In the genomic region with DNA sequence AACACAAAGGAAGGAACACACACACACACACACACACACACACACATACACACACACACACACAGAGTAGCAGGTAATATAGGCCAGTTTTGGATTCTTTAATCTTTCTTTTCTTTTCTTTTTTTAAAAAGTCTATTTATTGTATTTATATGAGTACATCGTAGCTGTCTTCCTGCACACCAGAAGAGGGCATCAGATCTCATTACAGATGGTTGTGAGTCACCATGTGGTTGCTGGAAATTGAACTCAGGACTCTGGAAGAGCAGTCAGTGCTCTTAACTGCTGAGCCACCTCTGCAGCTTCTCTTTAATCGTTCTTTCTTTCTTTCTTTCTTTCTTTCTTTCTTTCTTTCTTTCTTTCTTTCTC, we compare ENCODE assay signal across 7 mouse cellular contexts. TPM values are rescaled to one million over a fixed set of nuclear protein-coding genes. Genes with fewer than 3 reads are reported as not detected.
DNase-seq lines count a peak whose midpoint lies in the region; ATAC-seq and TF ChIP-seq lines count a peak whose summit lies in the region.
"Not testable (repeated sequence)": the region's sequence is repeated elsewhere in the genome, so short reads cannot be mapped to it uniquely, and the experiment has no call there.

No protein-coding gene starts in this region.

- peak overlapping the region; percentile 31 to 62; a peak in 3 of 4 replicates for H3K4me3 ChIP-seq in ES-E14 (ENCODE audit: insufficient read depth in 1 of 2, low read depth in 1 of 2, low read length in 2 of 2, poor library complexity in 1 of 2, severe bottlenecking in 1 of 2)
- not testable (repeated sequence) for H3K4me3 ChIP-seq in forebrain, embryonic 15.5 days; heart, embryonic 15.5 days; hindbrain, postnatal 0 days (ENCODE audit: low read length); liver, embryonic 12.5 days; midbrain, embryonic 14.5 days (replicated peaks; ENCODE audit: low read depth, low read length); stomach, embryonic 15.5 days (replicated peaks)

- TF ChIP-seq CTCF in hindbrain, postnatal 0 days (IDR thresholded peaks at IDR 0.05; ENCODE audit: low read depth) = not testable (repeated sequence)

- peak overlapping the region; percentile 50; the same call in 1 of the 2 replicates for H3K9ac ChIP-seq in ES-E14 (ENCODE audit: insufficient read depth, low read depth, low read length, poor library complexity, severe bottlenecking)
- not testable (repeated sequence) for H3K9ac ChIP-seq in forebrain, embryonic 15.5 days (replicated peaks); heart, embryonic 15.5 days; hindbrain, postnatal 0 days (replicated peaks; ENCODE audit: low read length); liver, embryonic 12.5 days; midbrain, embryonic 14.5 days (replicated peaks; ENCODE audit: low read length); stomach, embryonic 15.5 days

- peak overlapping the region; percentile 31; the same call in 1 of the 2 replicates for H3K4me2 ChIP-seq in forebrain, embryonic 15.5 days (replicated peaks)
- peak overlapping the region; percentile 56; the same call in 1 of the 2 replicates for H3K4me2 ChIP-seq in heart, embryonic 15.5 days
- H3K4me2 ChIP-seq in hindbrain, postnatal 0 days (ENCODE audit: low read depth, low read length) = peak overlapping the region; percentile 43
- H3K4me2 ChIP-seq in liver, embryonic 12.5 days = peak overlapping the region; percentile 71; the same call in 1 of the 2 replicates
- H3K4me2 ChIP-seq in midbrain, embryonic 14.5 days (ENCODE audit: low read length) = peak overlapping the region; percentile 40
- peak overlapping the region; percentile 51; the same call in 1 of the 2 replicates for H3K4me2 ChIP-seq in stomach, embryonic 15.5 days

- in situ Hi-C loops in ES-E14 (cut with MboI; ENCODE audit: low sequenced_read_pairs in 2 of 2, unreplicated experiment in 2 of 2) = not testable (repeated sequence)

- peak overlapping the region; percentile 77; the same call in 1 of the 2 replicates for H3K27ac ChIP-seq in ES-E14 (ENCODE audit: insufficient read depth, low read depth, low read length, poor library complexity, severe bottlenecking)
- H3K27ac ChIP-seq in forebrain, embryonic 15.5 days (replicated peaks); heart, embryonic 15.5 days; hindbrain, postnatal 0 days; liver, embryonic 12.5 days; midbrain, embryonic 14.5 days (replicated peaks; ENCODE audit: low read depth, low read length); stomach, embryonic 15.5 days: not testable (repeated sequence)

- ATAC-seq in forebrain, embryonic 15.5 days (replicated peaks); heart, embryonic 15.5 days (replicated peaks; ENCODE audit: insufficient number of reproducible peaks, insufficient read depth, low FRiP score, low read depth); hindbrain, postnatal 0 days; liver, embryonic 12.5 days; midbrain, embryonic 14.5 days (ENCODE audit: low FRiP score, low TSS enrichment); stomach, embryonic 15.5 days (ENCODE audit: insufficient read depth, low FRiP score, low read depth): not testable (repeated sequence)

- peaks cover 9 to 15% of the 10 kb centered on the region in 2 experiments for H3K4me1 ChIP-seq in ES-E14 (ENCODE audit: control insufficient read depth in 2 of 2, insufficient read depth in 2 of 2, low read length in 2 of 2, poor library complexity in 1 of 2)
- peaks cover 20% of the 10 kb centered on the region for H3K4me1 ChIP-seq in forebrain, embryonic 15.5 days
- peaks cover 39% of the 10 kb centered on the region for H3K4me1 ChIP-seq in heart, embryonic 15.5 days (replicated peaks)
- not testable (repeated sequence) for H3K4me1 ChIP-seq in hindbrain, postnatal 0 days (ENCODE audit: insufficient read depth, low read length); midbrain, embryonic 14.5 days (ENCODE audit: control insufficient read depth, insufficient read depth, low read length)
- peaks cover 28% of the 10 kb centered on the region for H3K4me1 ChIP-seq in liver, embryonic 12.5 days
- H3K4me1 ChIP-seq in stomach, embryonic 15.5 days = peaks cover 22% of the 10 kb centered on the region

- not testable (repeated sequence) for H3K27me3 ChIP-seq in forebrain, embryonic 15.5 days; heart, embryonic 15.5 days; hindbrain, postnatal 0 days (ENCODE audit: insufficient read depth, low read length); liver, embryonic 12.5 days (replicated peaks); midbrain, embryonic 14.5 days (ENCODE audit: control insufficient read depth, insufficient read depth, low read length); stomach, embryonic 15.5 days (replicated peaks)

- H3K36me3 ChIP-seq in ES-E14 (ENCODE audit: control insufficient read depth, insufficient read depth, low read length, poor library complexity, severe bottlenecking); forebrain, embryonic 15.5 days; heart, embryonic 15.5 days; hindbrain, postnatal 0 days (ENCODE audit: insufficient read depth, low read length); liver, embryonic 12.5 days; midbrain, embryonic 14.5 days (ENCODE audit: control insufficient read depth, insufficient read depth, low read length); stomach, embryonic 15.5 days: not testable (repeated sequence)

- DNase-seq in ES-E14 (ENCODE audit: low read depth, low spot score); hindbrain, postnatal 0 days (ENCODE audit: low spot score); midbrain, embryonic 14.5 days: not testable (repeated sequence)

- not testable (repeated sequence) for H3K9me3 ChIP-seq in ES-E14 (ENCODE audit: control insufficient read depth, insufficient read depth, low read depth, low read length); forebrain, embryonic 15.5 days; heart, embryonic 15.5 days (replicated peaks); hindbrain, postnatal 0 days (ENCODE audit: low read length); liver, embryonic 12.5 days (replicated peaks); midbrain, embryonic 14.5 days (ENCODE audit: control insufficient read depth, low read length); stomach, embryonic 15.5 days

- WGBS in forebrain, embryonic 15.5 days = 57% methylated on average over 2 of the region's 2 CpGs
- WGBS in heart, embryonic 15.5 days = 77% methylated on average over 2 of the region's 2 CpGs
- WGBS in hindbrain, postnatal 0 days = 78% methylated on average over 2 of the region's 2 CpGs
- WGBS in liver, embryonic 12.5 days (ENCODE audit: insufficient replicate concordance) = 75% methylated on average over 2 of the region's 2 CpGs
- WGBS in midbrain, embryonic 14.5 days = 60% methylated on average over 2 of the region's 2 CpGs
- 73% methylated on average over 2 of the region's 2 CpGs for WGBS in stomach, embryonic 15.5 days

RNA-seq across cellular contexts. Expression of a gene that starts 10.2 kb away (rescaled TPM):
- 0.31 and 0.53 TPM in 2 replicates for total RNA-seq in ES-E14 (2012; rRNA removed)
- polyA plus RNA-seq in forebrain, embryonic 15.5 days (2015; fragmentation: Nextera tagmentation; extraction: Ambion mirVana) = 0.65 and 0.88 TPM in 2 replicates
- 1.7 and 2.3 TPM in 2 replicates for polyA plus RNA-seq in heart, embryonic 15.5 days (2015; fragmentation: Nextera tagmentation; extraction: Ambion mirVana)
- total RNA-seq in hindbrain, postnatal 0 days (2014; rRNA removed) = 0.37 and 0.90 TPM in 2 replicates
- 0.89 and 1.00 TPM in 2 replicates for polyA plus RNA-seq in hindbrain, postnatal 0 days (2015; fragmentation: Nextera tagmentation; extraction: Ambion mirVana)
- polyA plus RNA-seq in liver, embryonic 12.5 days (2016; fragmentation: Nextera tagmentation; extraction: Ambion mirVana) = 0.55 and 0.81 TPM in 2 replicates
- 1.0 and 1.1 TPM in 2 replicates for polyA plus RNA-seq in midbrain, embryonic 14.5 days (2014; fragmentation: Nextera tagmentation; extraction: Ambion mirVana)
- polyA plus RNA-seq in stomach, embryonic 15.5 days (2015; fragmentation: Nextera tagmentation; extraction: Ambion mirVana) = 4.5 and 7.6 TPM in 2 replicates
